Mouse (Mus musculus) midbrain, embryonic 16.5 days (tissue): ENCODE results near the gene Nt5c2. TPM values are rescaled to one million over a fixed set of nuclear protein-coding genes. Genes with fewer than 3 reads are reported as not detected.

Experiments used
- ATAC-seq: fragments of 200-750 bp; cut with Nextera tagmentation; 2 replicates; pipeline ENCODE4 v1.8.0; 2017; ENCODE audit warnings: moderate TSS enrichment
- H3K27ac ChIP-seq: fragments of 300-500 bp; sonication (generic); 2 replicates; pipeline ENCODE4 v1.5.1; 2014; ENCODE audit warnings: mild to moderate bottlenecking, low read length, mixed read lengths
- H3K27me3 ChIP-seq: fragments of 300-500 bp; sonication (generic); 2 replicates; pipeline ENCODE4 v1.6.1; 2014; ENCODE audit warnings: low read depth, low read length, mixed read lengths; ENCODE audit not compliant: control insufficient read depth, insufficient read depth
- H3K36me3 ChIP-seq: fragments of 300-500 bp; sonication (generic); 2 replicates; pipeline ENCODE4 v1.6.1; 2014; ENCODE audit warnings: mild to moderate bottlenecking, low read length, moderate library complexity, mixed read lengths; ENCODE audit not compliant: control insufficient read depth, insufficient read depth
- H3K4me1 ChIP-seq: fragments of 300-500 bp; sonication (generic); 2 replicates; pipeline ENCODE4 v1.6.1; 2014; ENCODE audit warnings: mild to moderate bottlenecking, low read length, mixed read lengths; ENCODE audit not compliant: control insufficient read depth, insufficient read depth
- H3K4me2 ChIP-seq: fragments of 300-500 bp; sonication (generic); 2 replicates; pipeline ENCODE4 v1.6.1; 2014; ENCODE audit warnings: mild to moderate bottlenecking, low read length, mixed read lengths
- H3K4me3 ChIP-seq: fragments of 300-500 bp; sonication (generic); 2 replicates; pipeline ENCODE4 v1.5.1; 2014; ENCODE audit warnings: low read depth, mild to moderate bottlenecking, low read length, moderate library complexity, mixed read lengths
- H3K9ac ChIP-seq: fragments of 300-500 bp; sonication (generic); 2 replicates; pipeline ENCODE4 v1.6.1; 2014; ENCODE audit warnings: low read depth, low read length, mixed read lengths
- H3K9me3 ChIP-seq: fragments of 300-500 bp; sonication (generic); replicated peaks from 2 replicates; pipeline ENCODE4 v1.6.1; 2014; ENCODE audit warnings: mild to moderate bottlenecking, low read length, mixed read lengths; ENCODE audit not compliant: control insufficient read depth, poor library complexity, severe bottlenecking
- WGBS: fragments of 180-500 bp; shearing (Covaris S2); extraction: QIAGEN DNeasy Blood & Tissue Kit; methylation state at CpG from one replicate; pipeline ENCODE4 v1.1.7; 2014; 5-methylcytosine and 5-hydroxymethylcytosine counted together
- polyA plus RNA-seq: library from polyadenylated mRNA; unstranded; fragments of >200 nt; fragmentation: Nextera tagmentation; extraction: Ambion mirVana; gene quantifications from 2 replicates; pipeline ENCODE4 v1.2.1, GENCODE M21; 2015

Nt5c2 gene
- polyA plus RNA-seq, 1 experiment from 2014 or later = 85.7 TPM

- H3K27ac ChIP-seq = no peak overlapping the region
- no peaks in the 10 kb centered on the region for H3K36me3 ChIP-seq
- H3K27me3 ChIP-seq = no peaks in the 10 kb centered on the region
- no peak overlapping the region for H3K4me3 ChIP-seq
- no peak overlapping the region for H3K4me2 ChIP-seq
- H3K9me3 ChIP-seq = no peaks in the 10 kb centered on the region
- 85% methylated on average over 17 of the region's 17 CpGs for WGBS
- no peaks in the 10 kb centered on the region for H3K4me1 ChIP-seq
- ATAC-seq = no peak
- H3K9ac ChIP-seq = no peak overlapping the region
These were observed 151.6 kb downstream of the Nt5c2 start for GRCm38 (mm10) chr19:46863236-46863927.

GRCm38 (mm10) chr19:46862556-46862955 is 152.4 kb downstream of the Nt5c2 start:
- ATAC-seq = no peak
- WGBS = 78% methylated on average over 3 of the region's 3 CpGs
- Histone ChIP-seq H3K4me2 (no peak overlapping the region), H3K9me3 (no peaks in the 10 kb centered on the region), H3K27ac (no peak overlapping the region), H3K36me3 (no peaks in the 10 kb centered on the region), H3K27me3 (no peaks in the 10 kb centered on the region), H3K9ac (no peak overlapping the region), H3K4me1 (peaks cover under 1% of the 10 kb centered on the region), H3K4me3 (no peak overlapping the region)

- Histone ChIP-seq H3K4me2 (no peak overlapping the region), H3K36me3 (no peaks in the 10 kb centered on the region), H3K4me3 (no peak overlapping the region), H3K4me1 (peaks cover 20% of the 10 kb centered on the region), H3K9me3 (no peaks in the 10 kb centered on the region), H3K27ac (no peak overlapping the region), H3K27me3 (no peaks in the 10 kb centered on the region), H3K9ac (no peak overlapping the region)
- ATAC-seq = no peak
- 74% methylated on average over 7 of the region's 7 CpGs for WGBS
These were observed 156.8 kb downstream of the Nt5c2 start for GRCm38 (mm10) chr19:46858200-46858599.

- Histone ChIP-seq H3K4me3 (no peak overlapping the region), H3K27ac (peak overlapping the region; percentile 69), H3K36me3 (no peaks in the 10 kb centered on the region), H3K4me2 (no peak overlapping the region), H3K9me3 (no peaks in the 10 kb centered on the region), H3K27me3 (no peaks in the 10 kb centered on the region), H3K9ac (no peak overlapping the region), H3K4me1 (peaks cover 20% of the 10 kb centered on the region)
- peak; percentile 67; the same call in 1 of the 2 replicates for ATAC-seq
- 56% methylated on average over 9 of the region's 9 CpGs for WGBS
These were observed 157.5 kb downstream of the Nt5c2 start for GRCm38 (mm10) chr19:46857277-46857989.

GRCm38 (mm10) chr19:46856780-46857179 is 158.2 kb downstream of the Nt5c2 start:
- Histone ChIP-seq H3K4me1 (peaks cover 20% of the 10 kb centered on the region), H3K9me3 (no peaks in the 10 kb centered on the region), H3K27ac (peak overlapping the region; percentile 69), H3K27me3 (no peaks in the 10 kb centered on the region), H3K36me3 (no peaks in the 10 kb centered on the region), H3K9ac (peak overlapping the region; percentile 21), H3K4me3 (no peak overlapping the region), H3K4me2 (peak overlapping the region; percentile 33)
- WGBS = 5% methylated on average over 10 of the region's 10 CpGs
- peak; percentile 62; the same call in 1 of the 2 replicates for ATAC-seq

GRCm38 (mm10) chr19:46856232-46856631 is 158.7 kb downstream of the Nt5c2 start:
- Histone ChIP-seq H3K36me3 (no peaks in the 10 kb centered on the region), H3K4me1 (peaks cover 20% of the 10 kb centered on the region), H3K4me3 (no peak overlapping the region), H3K9me3 (no peaks in the 10 kb centered on the region), H3K27ac (peak overlapping the region; percentile 69), H3K9ac (peak overlapping the region; percentile 21), H3K27me3 (no peaks in the 10 kb centered on the region), H3K4me2 (peak overlapping the region; percentile 33)
- no peak for ATAC-seq
- 36% methylated on average over 6 of the region's 6 CpGs for WGBS

GRCm38 (mm10) chr19:46849443-46849997 is 165.4 kb downstream of the Nt5c2 start:
- WGBS = 77% methylated on average over 9 of the region's 9 CpGs
- H3K27ac ChIP-seq = no peak overlapping the region
- H3K36me3 ChIP-seq = no peaks in the 10 kb centered on the region
- peaks cover 5% of the 10 kb centered on the region for H3K4me1 ChIP-seq
- no peak overlapping the region for H3K9ac ChIP-seq
- ATAC-seq = no peak
- H3K4me2 ChIP-seq = no peak overlapping the region
- H3K4me3 ChIP-seq = no peak overlapping the region
- no peaks in the 10 kb centered on the region for H3K9me3 ChIP-seq
- no peaks in the 10 kb centered on the region for H3K27me3 ChIP-seq

- Histone ChIP-seq H3K4me1 (peaks cover 5% of the 10 kb centered on the region), H3K27ac (0 out of 2 replicates have a peak overlapping the region, but pooled peaks have one; percentile 40), H3K9me3 (no peaks in the 10 kb centered on the region), H3K9ac (no peak overlapping the region), H3K4me2 (no peak overlapping the region), H3K36me3 (no peaks in the 10 kb centered on the region), H3K4me3 (no peak overlapping the region), H3K27me3 (no peaks in the 10 kb centered on the region)
- WGBS = 52% methylated on average over 14 of the region's 14 CpGs
- no peak for ATAC-seq
These were observed 166.3 kb downstream of the Nt5c2 start for GRCm38 (mm10) chr19:46848381-46849268.
